Mouse (Mus musculus) cerebellum, adult 11-12 months (tissue): ENCODE data around the gene Cdk5rap3.

Source experiments
- DNase-seq: peaks from one replicate; pipeline ENCODE4 v3.0.0; 2022

Gene Cdk5rap3

GRCm38 (mm10) chr11:96893203-96893842, 23.0 kb downstream of the Cdk5rap3 start:
- no peak for DNase-seq

- no peak for DNase-seq
These were observed 24.3 kb downstream of the Cdk5rap3 start for GRCm38 (mm10) chr11:96891784-96892527.

- peak; percentile 44 for DNase-seq
These were observed 29.3 kb downstream of the Cdk5rap3 start for GRCm38 (mm10) chr11:96886942-96887546.

GRCm38 (mm10) chr11:96885901-96886340, 30.4 kb downstream of the Cdk5rap3 start:
- no peak for DNase-seq

GRCm38 (mm10) chr11:96880296-96880695, 36.0 kb downstream of the Cdk5rap3 start:
- DNase-seq = no peak

GRCm38 (mm10) chr11:96879359-96879758, 36.9 kb downstream of the Cdk5rap3 start:
- no peak for DNase-seq

GRCm38 (mm10) chr11:96878715-96879114, 37.6 kb downstream of the Cdk5rap3 start:
- DNase-seq = no peak

- DNase-seq = no peak
These were observed 39.2 kb downstream of the Cdk5rap3 start for GRCm38 (mm10) chr11:96877071-96877470.

- no peak for DNase-seq
These were observed 39.8 kb downstream of the Cdk5rap3 start for GRCm38 (mm10) chr11:96876300-96877040.

GRCm38 (mm10) chr11:96875745-96876144, 40.6 kb downstream of the Cdk5rap3 start:
- DNase-seq = peak; percentile 60

GRCm38 (mm10) chr11:96875270-96875669, 41.0 kb downstream of the Cdk5rap3 start:
- no peak for DNase-seq

- DNase-seq = no peak
These were observed 42.6 kb downstream of the Cdk5rap3 start for GRCm38 (mm10) chr11:96873601-96874140.

- no peak for DNase-seq
These were observed 43.6 kb downstream of the Cdk5rap3 start for GRCm38 (mm10) chr11:96872441-96873379.

- DNase-seq = peak; percentile 60
These were observed 49.1 kb downstream of the Cdk5rap3 start for GRCm38 (mm10) chr11:96867149-96867548.

GRCm38 (mm10) chr11:96863206-96863995, 52.9 kb downstream of the Cdk5rap3 start:
- peak; percentile 61 for DNase-seq

- no peak for DNase-seq
These were observed 53.8 kb downstream of the Cdk5rap3 start for GRCm38 (mm10) chr11:96862534-96862933.

GRCm38 (mm10) chr11:96861878-96862289, 54.4 kb downstream of the Cdk5rap3 start:
- DNase-seq = peak; percentile 93

GRCm38 (mm10) chr11:96861446-96861845, 54.9 kb downstream of the Cdk5rap3 start:
- no peak for DNase-seq

GRCm38 (mm10) chr11:96860564-96860963, 55.7 kb downstream of the Cdk5rap3 start:
- peak; percentile 84 for DNase-seq

GRCm38 (mm10) chr11:96859635-96860034, 56.7 kb downstream of the Cdk5rap3 start:
- DNase-seq = no peak

GRCm38 (mm10) chr11:96857446-96857845, 58.9 kb downstream of the Cdk5rap3 start:
- no peak for DNase-seq
